Mouse (Mus musculus) T-helper 1 cell (primary cell): ENCODE data around the gene Fcrl5.
"Not testable (repeated sequence)": the region's sequence is repeated elsewhere in the genome, so short reads cannot be mapped to it uniquely, and the experiment has no call there.

Source experiments
- in situ Hi-C: fragments of 300-600 bp; cut with MboI, MseI; formaldehyde crosslinking; loops from one replicate; pipeline ENCODE4 v1.15.1; 2025; ENCODE audit warnings: high pct_unique_total_duplicates

Fcrl5 gene

DNA sequence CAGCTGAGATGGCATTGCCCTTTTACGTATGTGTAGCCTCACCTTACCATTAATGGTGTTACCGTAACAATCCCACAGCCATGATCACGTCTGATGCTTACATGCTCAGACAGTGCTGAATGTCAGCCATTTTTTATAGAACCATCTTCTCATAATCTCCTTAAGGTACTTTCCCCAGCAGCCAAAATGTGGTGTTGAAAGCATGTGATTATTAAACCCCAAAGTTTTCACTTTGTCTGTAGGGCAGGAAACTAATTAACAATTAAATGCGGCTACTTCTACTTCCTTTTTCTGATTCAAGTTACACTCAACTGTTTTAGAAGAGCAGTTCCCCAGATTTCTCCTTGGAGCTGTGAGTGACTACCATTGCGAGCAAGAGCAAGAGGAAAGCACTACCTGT is at the start of gene Fcrl5:
Gene Fcrl5, plus strand, starts transcription at position 295 of the 400 bp plus-strand sequence.
- in situ Hi-C loops, result no loop called here

DNA sequence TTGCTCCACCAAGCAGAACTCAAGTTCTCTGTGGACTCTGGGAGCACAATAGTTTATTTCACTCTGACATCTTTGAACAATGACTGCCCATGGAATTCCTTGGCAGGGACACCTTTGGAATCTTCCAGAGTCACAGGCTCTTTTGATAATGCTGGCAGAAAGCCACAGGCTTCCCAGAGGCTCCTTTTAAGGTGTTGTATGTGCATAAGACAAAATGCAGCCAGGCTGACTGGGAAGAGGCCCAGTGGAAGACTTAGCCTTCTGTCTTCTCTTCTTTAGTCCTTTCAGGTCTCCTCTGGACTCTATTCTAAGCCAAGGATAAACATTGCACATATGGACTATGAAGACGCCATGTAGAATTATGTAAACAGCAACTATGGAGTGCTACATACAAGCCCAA is 44.6 kb upstream of the Fcrl5 start:
- in situ Hi-C loops, result no loop called here

DNA sequence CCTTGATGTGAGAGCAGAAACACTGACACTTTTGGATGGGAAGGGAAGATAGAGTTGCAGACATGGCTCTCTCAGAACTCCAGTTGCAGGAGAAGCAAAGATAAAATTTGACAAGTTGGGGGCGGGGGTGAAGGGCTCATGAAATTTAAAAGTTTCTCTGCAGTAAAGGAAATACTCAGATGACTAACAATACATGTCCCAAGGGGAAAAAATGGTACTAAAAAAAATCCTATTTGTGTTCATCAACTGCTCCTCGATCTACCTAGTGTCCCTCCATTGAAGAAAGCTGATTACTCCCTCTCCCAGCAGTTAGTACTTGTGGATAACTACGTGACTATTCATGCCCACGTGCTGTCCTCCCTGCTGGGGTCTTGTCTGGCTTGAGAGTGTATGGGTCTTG is 36.8 kb upstream of the Fcrl5 start:
- in situ Hi-C loops, result no loop called here

DNA sequence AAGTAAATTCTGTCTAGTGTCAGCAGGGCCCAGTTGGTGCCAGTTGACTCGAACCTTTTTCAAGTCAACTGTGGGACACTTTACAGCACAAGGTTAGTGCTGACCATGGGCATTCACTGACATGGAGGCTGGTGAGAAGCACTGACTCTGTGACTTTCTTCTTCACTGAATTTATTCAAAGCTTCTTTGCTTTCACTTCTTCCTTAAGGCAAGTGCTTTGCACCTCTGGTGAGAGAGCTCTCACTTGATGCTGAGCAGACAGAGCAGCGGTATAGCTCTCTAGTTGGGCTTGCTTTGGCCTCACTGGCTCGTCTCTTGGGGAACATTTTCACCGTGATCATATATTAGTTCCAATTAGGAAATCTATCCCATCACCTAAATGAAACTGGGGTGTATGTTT is 35.7 kb upstream of the Fcrl5 start:
- in situ Hi-C loops, result loop anchor here (5.0 kb wide), 1 partner anchor 63 kb away; no protein-coding TSS in a partner anchor

DNA sequence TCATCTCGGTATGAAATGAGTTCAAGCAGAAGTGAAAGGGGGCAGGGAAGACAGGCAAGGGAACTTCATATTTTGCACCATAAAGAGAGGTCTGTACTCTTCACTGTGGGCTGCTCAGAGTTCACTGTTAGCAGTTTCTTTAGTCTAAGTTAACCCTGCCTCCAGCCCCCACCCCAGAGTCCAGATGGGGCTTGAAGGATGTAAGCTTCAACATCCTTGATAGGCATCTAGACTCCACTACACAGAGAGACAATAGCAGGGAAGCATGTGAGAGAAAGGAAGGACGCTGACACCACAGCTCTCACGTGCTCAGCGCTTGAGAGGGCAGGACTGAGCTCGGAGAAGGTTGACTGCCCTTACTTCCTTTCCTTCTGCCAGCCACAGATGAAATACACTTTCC is 34.3 kb upstream of the Fcrl5 start:
- in situ Hi-C loops, result loop anchor here (5.0 kb wide), 1 partner anchor 64 kb away; no protein-coding TSS in a partner anchor

DNA sequence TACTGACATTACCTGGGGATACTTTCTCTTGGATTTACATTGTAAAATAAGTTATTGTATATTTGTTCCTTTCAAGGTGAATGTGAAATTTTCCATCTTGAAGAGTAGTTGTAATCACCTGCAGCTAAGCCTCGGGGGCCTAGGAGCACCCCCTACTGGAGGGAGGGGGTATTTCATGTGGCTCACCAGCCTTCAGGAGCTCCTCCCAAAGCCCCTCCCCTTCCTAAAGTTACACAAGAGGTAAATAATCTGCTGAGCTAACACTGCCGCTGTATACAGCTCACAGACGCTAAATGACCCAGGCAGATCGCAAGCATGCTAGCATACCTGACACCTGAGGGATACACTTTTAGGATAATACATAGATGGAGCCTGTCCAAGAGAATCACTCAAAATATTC is 27.4 kb upstream of the Fcrl5 start:
- in situ Hi-C loops, result no loop called here

DNA sequence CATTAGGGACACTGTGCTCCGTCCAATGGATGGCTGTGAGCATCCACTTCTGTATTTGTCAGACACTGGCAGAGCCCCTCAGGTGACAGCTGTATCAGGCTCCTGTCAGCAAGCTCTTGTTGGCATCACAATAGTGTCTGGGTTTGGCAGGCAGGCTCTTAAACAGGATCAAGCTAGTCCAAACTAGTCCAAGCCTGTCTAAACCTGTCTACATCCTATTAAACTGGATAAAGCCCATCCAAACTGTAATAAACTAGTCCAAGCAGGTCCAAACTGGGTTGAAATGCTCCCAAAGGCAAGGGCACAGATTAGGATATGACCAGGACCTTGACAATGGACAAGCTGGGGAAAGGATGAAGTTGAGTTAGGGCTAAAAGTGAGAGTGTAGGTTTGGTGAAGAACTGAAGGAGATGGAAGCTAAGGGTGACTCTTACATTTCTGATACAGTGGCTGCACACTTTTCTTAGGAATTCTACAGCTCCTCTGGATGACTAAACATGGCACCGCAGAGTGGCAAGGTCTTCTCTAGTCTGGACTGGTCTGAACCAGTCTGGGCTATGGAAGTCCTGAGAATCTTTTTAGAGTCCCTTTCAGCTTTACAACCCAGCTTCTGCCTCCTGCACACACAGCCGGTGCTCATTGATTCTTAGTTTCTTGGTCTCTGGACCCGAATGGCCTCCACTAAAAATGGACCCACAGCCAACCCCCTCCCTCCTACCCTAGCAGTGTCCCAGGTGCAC is 26.2 kb upstream of the Fcrl5 start:
- in situ Hi-C loops, result no loop called here

DNA sequence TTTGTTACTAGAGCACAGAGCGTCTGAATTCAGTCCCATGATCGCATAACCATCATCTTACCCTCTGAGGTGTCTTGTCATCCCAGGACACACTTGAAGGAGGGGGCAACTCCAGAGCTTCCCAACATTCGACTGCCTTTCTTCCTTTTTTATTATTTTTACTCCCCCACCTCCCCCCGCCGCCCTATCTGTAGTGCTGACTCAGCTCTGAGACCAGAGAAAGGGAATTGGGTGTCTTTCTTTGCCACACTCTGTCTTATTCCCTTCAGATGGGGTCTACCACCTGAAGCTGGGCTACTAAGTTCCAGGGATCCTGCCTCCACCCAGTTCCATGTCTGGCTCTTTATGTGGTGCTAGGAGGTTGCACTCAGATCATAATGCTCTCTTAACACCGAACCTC is 25.0 kb upstream of the Fcrl5 start:
- in situ Hi-C loops, result loop anchor here (5.0 kb wide), 1 partner anchor 92 kb away; no protein-coding TSS in a partner anchor

DNA sequence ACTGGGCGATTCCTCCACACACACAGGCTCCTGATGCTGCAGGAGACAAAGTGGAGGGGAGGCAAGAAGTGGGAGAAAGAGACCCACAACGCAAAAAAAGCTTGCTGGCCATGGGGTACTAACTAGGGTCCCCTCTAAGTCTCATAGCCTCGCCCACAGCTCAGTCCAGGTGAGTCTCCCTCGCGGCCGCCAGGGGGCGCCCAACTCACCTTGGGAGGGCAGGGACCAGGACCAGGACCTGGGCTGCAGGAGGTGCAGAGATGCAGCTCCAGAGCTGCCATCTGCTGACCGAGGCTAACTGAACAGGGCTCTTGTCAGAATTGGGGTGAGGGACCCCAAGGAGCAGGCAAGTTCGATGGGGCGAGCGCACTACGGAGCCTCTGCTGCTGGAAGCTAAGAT is 24.4 kb upstream of the Fcrl5 start:
- in situ Hi-C loops, result loop anchor here (5.0 kb wide), 1 partner anchor 91 kb away; no protein-coding TSS in a partner anchor

DNA sequence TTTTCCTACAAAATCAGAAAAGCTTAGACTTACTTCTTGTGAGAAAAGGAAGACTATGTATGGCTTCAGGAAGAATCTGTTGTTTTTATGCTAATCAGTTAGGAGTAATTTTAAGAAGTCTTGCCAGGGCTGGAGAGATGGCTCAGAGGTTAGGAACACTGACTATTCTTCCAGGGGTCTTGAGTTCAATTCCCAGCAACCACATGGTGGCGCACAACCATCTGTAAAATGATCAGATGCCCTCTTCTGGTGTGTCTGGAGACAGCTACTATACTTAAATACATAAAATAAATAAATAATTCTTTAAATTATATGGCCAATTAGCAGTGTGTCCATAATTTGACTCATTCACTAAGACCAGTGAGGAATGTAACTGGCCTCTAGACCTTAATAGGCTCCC is 14.9 kb upstream of the Fcrl5 start:
- in situ Hi-C loops, result no loop called here

DNA sequence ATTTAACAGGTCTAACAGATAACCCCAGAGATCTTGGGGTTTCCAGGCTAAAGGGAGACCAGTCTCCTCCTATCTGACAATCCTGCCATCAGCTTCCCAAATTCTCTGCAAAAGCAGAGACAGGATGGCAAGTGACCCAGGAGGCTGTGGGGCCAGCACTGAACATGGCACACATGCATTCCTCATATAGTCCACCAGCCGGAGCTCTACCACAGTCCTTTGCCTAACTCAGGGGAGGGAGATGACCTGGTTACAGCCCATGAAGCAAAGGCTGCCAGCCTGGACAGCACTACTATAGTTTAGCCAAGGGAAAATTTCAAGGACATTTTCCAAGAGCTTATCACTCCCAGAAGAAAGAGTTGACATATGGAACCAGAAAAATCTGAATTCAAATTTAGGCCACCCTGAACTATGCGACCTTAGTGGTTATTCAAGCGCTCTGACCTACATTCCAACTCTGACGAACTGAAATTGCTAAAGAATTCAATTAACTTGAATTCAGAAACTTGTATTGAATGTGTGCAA is 13.1 kb upstream of the Fcrl5 start:
- in situ Hi-C loops, result no loop called here

DNA sequence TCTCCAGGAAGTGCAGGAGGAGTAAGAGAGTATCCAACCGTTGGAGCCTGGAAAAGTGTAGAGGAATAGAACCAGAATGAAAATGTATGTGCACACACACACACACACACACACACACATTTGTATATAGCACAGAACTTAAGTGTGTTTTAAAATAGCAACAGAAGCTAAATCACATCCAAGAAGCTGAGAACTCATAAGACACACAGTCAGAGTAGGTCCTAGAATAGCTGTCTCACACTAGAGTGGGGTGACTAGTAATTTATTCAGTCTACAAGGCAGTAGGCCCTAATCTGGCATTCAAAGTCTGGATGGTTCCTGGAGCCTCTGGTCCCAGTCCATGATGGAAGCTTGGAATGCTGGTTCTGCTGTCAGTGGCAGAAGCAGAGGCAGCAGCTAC is 5.0 kb downstream of the Fcrl5 start:
- in situ Hi-C loops, result no loop called here

DNA sequence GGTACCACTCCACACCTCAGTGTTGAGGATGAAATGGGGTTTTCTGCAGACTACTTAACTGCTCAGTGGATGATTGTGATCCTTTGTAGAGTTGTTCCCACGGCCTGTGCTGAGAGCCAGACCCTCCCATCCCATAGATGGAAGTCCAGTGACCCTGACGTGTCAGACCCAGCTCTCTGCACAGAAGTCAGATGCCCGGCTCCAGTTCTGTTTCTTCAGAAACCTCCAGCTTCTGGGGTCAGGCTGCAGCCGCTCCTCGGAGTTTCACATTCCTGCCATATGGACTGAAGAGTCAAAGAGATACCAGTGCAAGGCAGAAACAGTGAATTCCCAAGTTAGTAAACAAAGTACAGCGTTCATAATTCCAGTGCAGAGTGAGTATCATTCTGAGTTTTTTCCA is 8.4 kb downstream of the Fcrl5 start:
- in situ Hi-C loops, result no loop called here

DNA sequence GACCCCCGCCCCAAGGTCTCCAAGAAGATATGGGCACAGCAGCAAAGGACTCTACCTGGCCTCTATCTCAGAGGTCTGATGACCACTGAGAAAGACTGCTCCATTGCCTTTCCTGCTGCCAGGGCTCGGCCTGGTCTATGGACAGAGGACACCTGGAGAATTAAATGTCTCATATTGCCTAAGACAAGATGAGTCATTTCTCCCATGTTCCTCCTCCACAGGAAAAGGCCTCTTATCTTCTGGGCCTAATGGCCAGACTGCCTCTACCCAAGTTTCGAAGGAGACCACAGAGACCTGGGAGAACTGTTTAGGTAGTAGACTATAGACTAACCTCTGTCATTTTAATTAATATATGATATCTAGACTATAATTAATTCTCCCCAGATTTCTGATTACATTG is 29.9 kb downstream of the Fcrl5 start:
- in situ Hi-C loops, result no loop called here

DNA sequence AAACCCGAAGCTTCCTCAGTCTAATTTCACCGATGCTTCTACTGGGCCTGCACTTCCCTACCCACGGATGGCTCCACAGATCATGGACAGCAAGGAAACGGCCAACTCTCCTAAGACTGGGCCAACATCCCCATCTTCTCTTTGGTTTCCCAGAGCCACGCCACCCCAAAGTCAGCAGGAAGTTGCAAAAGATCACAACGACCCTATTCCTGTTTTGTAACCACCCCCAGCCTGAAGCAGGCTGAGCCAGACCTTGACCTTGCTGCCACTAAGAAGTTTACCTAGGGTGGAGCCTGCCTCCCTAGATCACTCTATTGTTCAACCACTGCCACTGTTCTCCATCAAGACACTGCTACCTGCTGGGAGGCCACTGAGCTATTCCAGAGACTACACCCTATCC is 31.4 kb downstream of the Fcrl5 start:
- in situ Hi-C loops, result no loop called here

DNA sequence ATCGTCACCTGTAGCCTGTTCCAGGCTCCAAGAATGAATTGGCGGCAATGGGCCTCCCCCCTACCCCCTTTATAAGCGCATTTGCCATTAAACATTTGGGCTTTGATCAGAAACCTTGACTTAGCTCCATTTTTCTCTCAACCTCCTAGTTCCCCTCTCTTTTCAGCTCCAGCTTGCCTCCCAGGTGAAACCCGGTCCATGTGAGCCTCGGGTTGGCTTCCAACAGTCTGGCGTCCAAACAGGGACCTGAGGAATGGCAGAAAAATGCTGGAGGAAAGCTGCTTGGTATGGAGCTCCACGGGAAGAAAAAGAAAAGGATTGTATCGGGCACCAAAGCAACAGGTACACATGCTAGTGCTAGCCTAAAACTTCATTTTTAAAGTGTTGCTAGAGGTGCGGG is 31.8 kb downstream of the Fcrl5 start:
- in situ Hi-C loops, result no loop called here

DNA sequence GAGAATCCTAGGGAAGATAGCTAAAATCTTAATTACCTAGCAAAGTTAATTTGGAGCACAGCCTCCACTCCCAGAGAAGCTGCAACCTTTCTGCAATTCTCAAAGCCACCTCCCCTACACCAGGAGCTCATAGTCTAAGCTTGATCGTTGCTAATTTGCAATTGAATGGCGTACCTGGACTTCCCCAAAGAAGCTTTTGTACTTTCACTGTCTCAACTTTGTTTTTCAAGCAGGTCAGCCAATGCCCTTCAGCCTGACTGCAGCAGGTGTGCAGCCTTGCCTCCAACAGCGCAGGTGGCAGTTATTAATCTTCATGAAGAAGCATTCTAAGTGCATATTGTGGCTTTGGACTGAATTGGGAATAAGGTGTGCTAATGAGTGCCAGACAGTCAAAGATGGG is 42.4 kb downstream of the Fcrl5 start:
- in situ Hi-C loops, result not testable (repeated sequence)

DNA sequence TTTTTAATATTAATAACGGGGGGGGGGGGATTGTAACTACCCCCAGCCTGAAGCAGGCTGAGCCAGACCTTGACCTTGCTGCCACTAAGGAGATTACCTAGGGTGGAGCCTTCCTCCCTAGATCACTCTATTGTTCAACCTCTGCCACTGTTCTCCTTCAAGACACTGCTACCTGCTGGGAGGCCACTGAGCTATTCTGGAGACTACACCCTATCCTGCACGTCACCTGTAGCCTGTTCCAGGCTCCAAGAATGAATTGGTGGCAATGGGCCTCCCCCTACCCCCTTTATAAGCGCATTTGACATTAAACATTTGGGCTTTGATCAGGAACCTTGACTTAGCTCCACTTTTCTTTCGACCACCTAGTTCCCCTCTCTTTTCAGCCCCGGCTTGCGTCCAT is 43.0 kb downstream of the Fcrl5 start:
- in situ Hi-C loops, result not testable (repeated sequence)

DNA sequence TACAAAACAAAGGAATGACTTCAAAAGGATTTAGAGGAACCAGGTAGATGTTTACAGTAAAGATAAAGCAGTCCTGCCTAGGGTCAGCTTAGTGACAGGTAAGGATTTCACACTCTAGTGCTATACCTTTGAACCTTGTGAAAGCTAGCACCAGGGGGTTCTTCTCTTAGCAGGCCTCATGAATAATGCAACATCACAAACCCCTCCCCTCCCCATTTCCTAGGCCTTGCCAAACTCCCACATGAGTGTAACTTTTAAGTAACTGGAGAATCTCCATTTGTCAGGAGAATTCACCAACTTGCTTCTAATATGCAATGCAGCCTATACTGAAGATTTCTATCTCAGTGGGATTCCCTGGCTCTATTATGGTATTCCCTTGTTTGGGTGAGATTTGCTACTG is 43.7 kb downstream of the Fcrl5 start:
- in situ Hi-C loops, result not testable (repeated sequence)

DNA sequence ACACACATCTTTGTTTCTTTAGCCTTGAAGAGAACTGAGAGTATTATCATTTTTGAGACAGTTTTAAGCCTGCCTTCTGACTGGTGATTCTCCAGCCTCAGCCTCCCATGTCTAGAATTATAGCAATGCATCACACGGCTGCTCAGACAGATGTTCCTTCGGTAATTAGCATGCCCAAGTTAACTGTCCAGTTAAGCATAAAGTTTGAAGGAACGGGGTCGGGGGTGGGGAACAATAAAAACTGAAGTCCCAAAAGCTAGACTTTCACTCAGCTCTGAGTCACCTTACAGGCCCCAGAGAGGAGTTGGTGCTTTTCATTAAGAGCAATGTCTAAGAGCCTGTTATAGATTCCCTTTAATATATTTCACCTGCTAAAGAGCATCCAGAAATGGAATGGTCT is 51.8 kb downstream of the Fcrl5 start:
- in situ Hi-C loops, result no loop called here

DNA sequence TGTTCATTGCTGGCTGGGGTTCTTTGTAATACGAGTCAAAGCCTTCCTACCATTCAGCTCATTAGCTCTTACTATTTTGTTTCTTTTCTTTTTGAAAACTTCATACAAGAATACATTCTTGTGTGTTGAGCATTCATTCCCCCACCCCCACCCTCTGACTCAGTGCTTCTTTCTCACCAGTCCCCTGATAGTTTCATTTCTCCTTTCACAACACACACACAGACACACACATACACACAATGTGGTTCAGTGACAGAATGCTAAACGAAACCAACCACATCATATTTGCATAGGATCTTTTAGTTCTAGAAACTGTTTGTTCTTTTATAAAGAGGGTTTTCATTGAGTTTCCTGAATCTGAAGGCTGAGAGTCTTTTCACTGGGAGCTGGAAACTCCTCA is 52.3 kb downstream of the Fcrl5 start:
- in situ Hi-C loops, result no loop called here

DNA sequence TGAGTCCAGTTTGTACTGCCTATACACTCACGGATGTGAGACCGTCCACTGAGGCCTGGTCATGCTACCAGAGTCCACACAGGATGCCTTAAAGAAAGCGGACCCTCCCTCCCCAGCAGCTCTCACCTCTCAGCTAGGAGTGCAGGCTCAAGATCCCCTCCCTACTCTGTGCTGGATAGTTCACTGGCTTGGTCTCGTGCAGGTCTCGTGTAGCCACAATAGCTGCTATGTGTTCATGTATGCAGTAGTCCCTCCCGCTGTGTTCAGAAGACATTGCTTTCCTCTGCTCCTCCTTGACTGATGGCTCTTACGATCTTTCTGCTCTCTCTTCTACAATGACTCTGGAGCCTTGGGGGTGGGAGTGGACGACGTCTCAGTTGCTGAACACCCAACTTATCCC is 62.7 kb downstream of the Fcrl5 start:
- in situ Hi-C loops, result loop anchor here (5.0 kb wide), 1 partner anchor 256 kb away; no protein-coding TSS in a partner anchor

DNA sequence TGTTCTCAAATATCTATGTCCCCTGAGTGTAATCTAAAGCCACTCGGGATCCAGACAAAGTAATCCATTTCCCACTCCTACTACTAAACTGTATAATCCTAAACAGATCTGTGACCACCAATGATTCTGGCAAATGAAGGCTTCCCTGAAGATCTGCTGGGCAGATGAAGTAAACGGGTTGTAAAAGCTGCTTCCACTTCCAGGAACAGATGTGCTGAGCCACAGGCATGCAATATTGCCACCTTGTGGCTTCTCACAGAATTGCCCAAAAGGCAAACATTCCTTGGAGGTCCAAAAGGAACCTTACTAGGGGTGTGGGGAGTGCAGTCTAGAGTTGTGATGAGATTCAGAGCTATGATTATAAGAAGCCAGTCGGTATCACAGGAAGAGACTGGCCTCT is 63.5 kb downstream of the Fcrl5 start:
- in situ Hi-C loops, result loop anchor here (5.0 kb wide), 1 partner anchor 257 kb away; no protein-coding TSS in a partner anchor
